Mouse (Mus musculus) lung, adult 2 months (tissue): ENCODE data around the gene 1500015O10Rik.

Experiments used
- CTCF ChIP-seq: fragments of 200-500 bp; IDR thresholded peaks from 2 replicates; pipeline ENCODE4 v1.5.1; 2011; ENCODE audit warnings: mild to moderate bottlenecking, low read length, control low read depth; ENCODE audit not compliant: insufficient read depth
- POLR2A ChIP-seq: fragments of 200-500 bp; IDR thresholded peaks from 2 replicates; pipeline ENCODE4 v1.6.1; 2011; ENCODE audit warnings: low read depth, mild to moderate bottlenecking, control low read depth, low read length, borderline replicate concordance; ENCODE audit errors: extremely low read depth

GRCm38 (mm10) chr1:43785316-43785715 lies 54.9 kb downstream of the 1500015O10Rik start:
- TF ChIP-seq POLR2A (no peak), CTCF (no peak)
